8 mouse cellular contexts compared by ENCODE assay signal in the genomic region with DNA sequence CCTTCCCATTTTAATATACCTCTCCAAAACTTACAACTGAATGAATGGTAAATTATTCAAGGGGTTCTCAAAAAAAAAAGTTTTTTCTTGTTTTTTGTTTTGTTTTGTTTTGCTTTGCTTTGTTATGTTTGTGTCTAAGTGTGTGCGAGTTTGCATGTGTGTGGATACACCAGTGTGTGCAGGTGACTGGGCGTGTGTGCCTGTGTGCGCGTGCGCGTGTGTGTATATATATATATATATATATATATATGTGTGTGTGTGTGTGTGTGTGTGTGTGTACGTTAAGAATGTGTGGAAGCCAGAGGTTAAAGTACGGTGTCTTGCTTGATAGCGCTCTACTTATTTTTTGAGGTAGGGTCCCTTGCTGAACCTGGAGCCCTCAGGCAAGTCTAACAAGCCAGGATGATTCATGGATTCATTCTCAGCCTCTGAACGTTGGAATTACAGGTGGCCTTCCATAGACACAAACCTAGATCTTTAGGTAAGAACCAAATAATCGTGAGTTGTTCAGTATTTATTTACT. TPM values are rescaled to one million over a fixed set of nuclear protein-coding genes. Genes with fewer than 3 reads are reported as not detected.
DNase-seq lines count a peak whose midpoint lies in the region; ATAC-seq and TF ChIP-seq lines count a peak whose summit lies in the region.

No protein-coding gene starts in this region.

- DNase-seq in layer of hippocampus, adult 9-11 months: peak; percentile 2
- DNase-seq in layer of hippocampus, postnatal 25 days (ENCODE audit: extremely low spot score in 1 of 2, low spot score in 1 of 2): no peak
- DNase-seq in Patski (ENCODE audit: low read depth, low spot score): peak; percentile 22
- peak; percentile 4 for DNase-seq in embryonic facial prominence, embryonic 14.5 days (ENCODE audit: low spot score)
- no peak for DNase-seq in limb, embryonic 10.5 days (ENCODE audit: low spot score)
- no peak for DNase-seq in urinary bladder, postnatal 25 days (ENCODE audit: low spot score)
- no peak for DNase-seq in left cerebral cortex, adult 8-10 months (ENCODE audit: low spot score in 2 of 2)

- 0 out of 2 replicates have a peak overlapping the region, but pooled peaks have one; percentile 33 for H3K27ac ChIP-seq in embryonic facial prominence, embryonic 14.5 days (replicated peaks; ENCODE audit: low read depth, low read length)
- H3K27ac ChIP-seq in limb, embryonic 10.5 days: peak overlapping the region; percentile 93

- H3K4me3 ChIP-seq in embryonic facial prominence, embryonic 14.5 days (ENCODE audit: low read depth, low read length): peak overlapping the region; percentile 90
- H3K4me3 ChIP-seq in limb, embryonic 10.5 days: peak overlapping the region; percentile 89
- H3K4me3 ChIP-seq in myocyte: peak overlapping the region; percentile 89

- H3K4me1 ChIP-seq in embryonic facial prominence, embryonic 14.5 days (ENCODE audit: control insufficient read depth, insufficient read depth, low read length): no peaks in the 10 kb centered on the region
- H3K4me1 ChIP-seq in limb, embryonic 10.5 days: peaks cover 4% of the 10 kb centered on the region; the same call in 1 of the 2 replicates

- POLR2A ChIA-PET in Patski (lab: Charles Lee): interaction anchor here (1.6 kb wide), 1 partner anchor 42 kb away, joined by 5 read pairs; no protein-coding TSS in a partner anchor

- no peak for ATAC-seq in Patski
- ATAC-seq in embryonic facial prominence, embryonic 14.5 days (ENCODE audit: low read depth): peak; percentile 39

- no peaks in the 10 kb centered on the region for H3K27me3 ChIP-seq in Patski
- H3K27me3 ChIP-seq in embryonic facial prominence, embryonic 14.5 days (replicated peaks; ENCODE audit: control insufficient read depth, insufficient read depth, low read length): no peaks in the 10 kb centered on the region
- no peaks in the 10 kb centered on the region for H3K27me3 ChIP-seq in limb, embryonic 10.5 days (ENCODE audit: low read depth, poor library complexity, severe bottlenecking)
- H3K27me3 ChIP-seq in myocyte (ENCODE audit: control insufficient read depth, insufficient read depth, insufficient read length): no peaks in the 10 kb centered on the region

- peak overlapping the region; percentile 57 for H3K4me2 ChIP-seq in embryonic facial prominence, embryonic 14.5 days (ENCODE audit: low read depth, low read length)
- H3K4me2 ChIP-seq in myocyte (ENCODE audit: low read depth): peak overlapping the region; percentile 89

- TF ChIP-seq POLR2A in myocyte (IDR thresholded peaks at IDR 0.05; ENCODE audit: insufficient read length, low read depth): no peak

- H3K36me3 ChIP-seq in embryonic facial prominence, embryonic 14.5 days (ENCODE audit: control insufficient read depth, insufficient read depth, low read length): peaks cover 11% of the 10 kb centered on the region
- H3K36me3 ChIP-seq in limb, embryonic 10.5 days: peaks cover 17% of the 10 kb centered on the region
- peaks cover 3% of the 10 kb centered on the region for H3K36me3 ChIP-seq in myocyte (ENCODE audit: control insufficient read depth, insufficient read depth)

- peak overlapping the region; percentile 14 for H3ac ChIP-seq in myocyte (ENCODE audit: control insufficient read depth, insufficient read length)

- H3K9ac ChIP-seq in embryonic facial prominence, embryonic 14.5 days (ENCODE audit: low read depth, low read length): peak overlapping the region; percentile 84

- no peaks in the 10 kb centered on the region for H3K9me3 ChIP-seq in embryonic facial prominence, embryonic 14.5 days (ENCODE audit: control insufficient read depth, low read length)
- H3K9me3 ChIP-seq in limb, embryonic 10.5 days (replicated peaks): no peaks in the 10 kb centered on the region

- H3K79me2 ChIP-seq in myocyte (ENCODE audit: control insufficient read depth, insufficient read depth): peaks cover 6% of the 10 kb centered on the region

- CTCF ChIA-PET in Patski (lab: Charles Lee): no interaction called here

- TF ChIP-seq CTCF in Patski (IDR thresholded peaks at IDR 0.05): no peak

- in situ Hi-C loops in Patski (cut with MboI; ENCODE audit: low pct_unique_long_range_greater_than_20kb): no loop called here

- WGBS in embryonic facial prominence, embryonic 14.5 days: 58% methylated on average over 11 of the region's 11 CpGs
- WGBS in limb, embryonic 10.5 days: 67% methylated on average over 11 of the region's 11 CpGs

TF ChIP-seq in myocyte, 11 proteins besides CTCF, POLR2A, EP300 and RAD21:
- TF ChIP-seq REST (IDR thresholded peaks at IDR 0.05; ENCODE audit: insufficient read depth, insufficient read length) (no peak), TCF3 (IDR thresholded peaks at IDR 0.05; ENCODE audit: insufficient read length, low read depth) (no peak)
TF ChIP-seq in myocyte: peak in this region for 0.

RNA-seq across cellular contexts. Expression of a gene that starts 0.6 kb away (rescaled TPM):
- total RNA-seq in layer of hippocampus, postnatal 25 days (2021): 10 to 100 TPM; 23.3 to 29.7 TPM
- polyA plus RNA-seq in Patski (2021) (75.9 TPM), myocyte (2012; fragmentation: generic; extraction: Trizol) (5.2 TPM)
- polyA plus RNA-seq in embryonic facial prominence, embryonic 14.5 days (2014; fragmentation: Nextera tagmentation; extraction: Ambion mirVana): 34.9 and 39.0 TPM in 2 replicates
- 47.7 and 51.5 TPM in 2 replicates for polyA plus RNA-seq in limb, embryonic 10.5 days (2016; fragmentation: Nextera tagmentation; extraction: Ambion mirVana)
- 10 to 100 TPM; 17.2 to 22.6 (median 20.9) TPM for total RNA-seq in left cerebral cortex, adult 8-10 months (2022)

RNA-seq across cellular contexts. Expression of a gene that starts 42.8 kb away (rescaled TPM):
- total RNA-seq in layer of hippocampus, postnatal 25 days (2021): 10 to 100 TPM; 58.4 to 61.4 TPM
- polyA plus RNA-seq in Patski (2021) (58.3 TPM), myocyte (2012; fragmentation: generic; extraction: Trizol) (6.0 TPM)
- 65.8 and 73.1 TPM in 2 replicates for polyA plus RNA-seq in embryonic facial prominence, embryonic 14.5 days (2014; fragmentation: Nextera tagmentation; extraction: Ambion mirVana)
- polyA plus RNA-seq in limb, embryonic 10.5 days (2016; fragmentation: Nextera tagmentation; extraction: Ambion mirVana): 85.4 and 99.3 TPM in 2 replicates
- total RNA-seq in left cerebral cortex, adult 8-10 months (2022): 10 to 100 TPM; 49.1 to 62.8 (median 53.2) TPM

Comparison
In these comparisons a context has a peak if more than half of its experiments do, and no peak if none do; other contexts are left out.
1. DNase-seq: peak in layer of hippocampus, adult 9-11 months (single experiment), Patski (single experiment) and embryonic facial prominence, embryonic 14.5 days (single experiment); none in layer of hippocampus, postnatal 25 days (0 of 2), limb, embryonic 10.5 days (single experiment), urinary bladder, postnatal 25 days (single experiment) and left cerebral cortex, adult 8-10 months (0 of 2).
2. Peak in every context shown above with its lines, with median percentiles within 50 percentile points of each other: H3K4me3 ChIP-seq.